Mouse (Mus musculus) CH12.LX (cell line): ENCODE results near the gene Usp36. TPM values are rescaled to one million over a fixed set of nuclear protein-coding genes. Genes with fewer than 3 reads are reported as not detected.

Experiments
- DNase-seq: peaks from one replicate; pipeline ENCODE4 v3.0.0-alpha.2; 2013; ENCODE audit errors: extremely low read depth
- H3K27ac ChIP-seq: 2 replicates; pipeline ENCODE4 v1.5.1; 2012; ENCODE audit warnings: low read depth, mild to moderate bottlenecking, control low read depth, moderate library complexity; ENCODE audit not compliant: insufficient read depth
- H3K27me3 ChIP-seq: replicated peaks from 2 replicates; pipeline ENCODE3; 2012; ENCODE audit warnings: inconsistent platforms
- H3K36me3 ChIP-seq, 2 experiments: replicated peaks in 1 of 2; 2 replicates each; pipeline versions ENCODE3 to v1.6.1; 2012; ENCODE audit warnings: inconsistent platforms in 1 of 2, low read length in 1 of 2, mild to moderate bottlenecking in 1 of 2, mixed read lengths in 1 of 2, moderate library complexity in 1 of 2; ENCODE audit not compliant: control insufficient read depth in 1 of 2, insufficient read depth in 1 of 2
- H3K4me1 ChIP-seq, 2 experiments: 2 replicates each; pipeline ENCODE4 v1.6.1; 2012; ENCODE audit warnings: inconsistent platforms in 1 of 2, moderate library complexity in 1 of 2; ENCODE audit not compliant: insufficient read depth in 2 of 2, control insufficient read depth in 1 of 2
- H3K4me2 ChIP-seq: 2 replicates; pipeline ENCODE4 v1.6.1; 2012; ENCODE audit warnings: low read depth, mild to moderate bottlenecking, control low read depth; ENCODE audit not compliant: poor library complexity, insufficient read depth, severe bottlenecking
- H3K4me3 ChIP-seq, 3 experiments: fragments of 150-350 bp in 1 of 3; sonication (generic) in 1 of 3; replicated peaks in 1 of 3; 2 replicates each; pipeline versions ENCODE3 to v1.5.1; 2011 to 2012; ENCODE audit warnings: low read depth in 2 of 3, low read length in 2 of 3, mild to moderate bottlenecking in 2 of 3, moderate library complexity in 2 of 3, control low read depth in 1 of 3, improper control_type of control experiment in 1 of 3, inconsistent platforms in 1 of 3, mixed read lengths in 1 of 3; ENCODE audit not compliant: poor library complexity in 1 of 3
- H3K79me2 ChIP-seq: replicated peaks from 2 replicates; pipeline ENCODE4 v1.6.1; 2012; ENCODE audit warnings: mild to moderate bottlenecking, moderate library complexity; ENCODE audit not compliant: control insufficient read depth, poor library complexity, insufficient read depth, severe bottlenecking; ENCODE audit errors: extremely low read depth
- H3K9ac ChIP-seq: 2 replicates; pipeline ENCODE4 v1.6.1; 2012; ENCODE audit warnings: low read depth, mild to moderate bottlenecking, control low read depth, moderate library complexity; ENCODE audit not compliant: insufficient read depth
- H3K9me3 ChIP-seq: replicated peaks from 2 replicates; pipeline ENCODE3; 2012; ENCODE audit warnings: low read length, inconsistent platforms, mixed read lengths
- CHD1 ChIP-seq: IDR thresholded peaks from 2 replicates; pipeline ENCODE4 v1.6.1; 2012; ENCODE audit warnings: low read depth, low read length, improper control_type of control experiment, inconsistent platforms
- CTCF ChIP-seq, 2 experiments: IDR thresholded peaks in 1 of 2; conservative IDR thresholded peaks in 1 of 2; 2 replicates each; pipeline ENCODE4 v1.5.1; 2011 to 2012; ENCODE audit warnings: low read depth in 2 of 2, low read length in 2 of 2, improper control_type of control experiment in 1 of 2, inconsistent platforms in 1 of 2, mild to moderate bottlenecking in 1 of 2, moderate library complexity in 1 of 2
- E2F4 ChIP-seq: IDR thresholded peaks from 2 replicates; pipeline ENCODE4 v1.6.1; 2011; ENCODE audit warnings: low read depth, low read length, improper control_type of control experiment; ENCODE audit not compliant: insufficient replicate concordance
- EP300 ChIP-seq: IDR thresholded peaks from 2 replicates; pipeline ENCODE4 v1.6.1; 2011; ENCODE audit warnings: low read length, improper control_type of control experiment
- ETS1 ChIP-seq: conservative IDR thresholded peaks from 2 replicates; pipeline ENCODE4 v1.6.1; 2012; ENCODE audit warnings: low read depth, mild to moderate bottlenecking, inconsistent platforms, low read length, improper control_type of control experiment, moderate library complexity
- GABPA ChIP-seq: IDR thresholded peaks from 2 replicates; pipeline ENCODE4 v1.6.1; 2012; ENCODE audit warnings: low read depth, low read length, improper control_type of control experiment, inconsistent platforms; ENCODE audit not compliant: insufficient replicate concordance
- IRF4 ChIP-seq: IDR thresholded peaks from 2 replicates; pipeline ENCODE4 v1.6.1; 2014; ENCODE audit warnings: low read depth, mild to moderate bottlenecking, inconsistent platforms, low read length, improper control_type of control experiment
- JUND ChIP-seq: conservative IDR thresholded peaks from 2 replicates; pipeline ENCODE4 v1.6.1; 2011; ENCODE audit warnings: low read depth, low read length, improper control_type of control experiment
- KAT2A ChIP-seq: IDR thresholded peaks from 2 replicates; pipeline ENCODE4 v1.6.1; 2012; ENCODE audit warnings: low read length, improper control_type of control experiment, inconsistent platforms; ENCODE audit not compliant: insufficient replicate concordance
- MAX ChIP-seq: IDR thresholded peaks from 2 replicates; pipeline ENCODE4 v1.6.1; 2011; ENCODE audit warnings: low read length, improper control_type of control experiment
- MEF2A ChIP-seq: IDR thresholded peaks from 2 replicates; pipeline ENCODE4 v1.6.1; 2014; ENCODE audit warnings: low read depth, mild to moderate bottlenecking, inconsistent platforms, low read length, improper control_type of control experiment, borderline replicate concordance
- MXI1 ChIP-seq: IDR thresholded peaks from 2 replicates; pipeline ENCODE4 v1.6.1; 2011; ENCODE audit warnings: mild to moderate bottlenecking, low read depth, low read length, improper control_type of control experiment
- NELFE ChIP-seq: IDR thresholded peaks from 2 replicates; pipeline ENCODE4 v1.6.1; 2011; ENCODE audit warnings: low read depth, low read length, improper control_type of control experiment
- PAX5 ChIP-seq: IDR thresholded peaks from 2 replicates; pipeline ENCODE4 v1.6.1; 2012; ENCODE audit warnings: low read length, inconsistent platforms, mixed read lengths
- POLR2A ChIP-seq: IDR thresholded peaks from 2 replicates; pipeline ENCODE4 v1.6.1; 2011; ENCODE audit warnings: low read depth, mild to moderate bottlenecking, improper control_type of control experiment, low read length
- POLR2AphosphoS2 ChIP-seq: IDR thresholded peaks from 2 replicates; pipeline ENCODE4 v1.6.1; 2011; ENCODE audit warnings: low read depth, low read length, improper control_type of control experiment
- RAD21 ChIP-seq: IDR thresholded peaks from 2 replicates; pipeline ENCODE4 v1.6.1; 2011; ENCODE audit warnings: low read depth, mild to moderate bottlenecking, low read length, improper control_type of control experiment, moderate library complexity
- SIN3A ChIP-seq: IDR thresholded peaks from 2 replicates; pipeline ENCODE4 v1.6.1; 2012; ENCODE audit warnings: low read length, improper control_type of control experiment, inconsistent platforms
- SMC3 ChIP-seq: IDR thresholded peaks from 2 replicates; pipeline ENCODE4 v1.6.1; 2011; ENCODE audit warnings: low read depth, low read length, improper control_type of control experiment
- TBP ChIP-seq: conservative IDR thresholded peaks from 2 replicates; pipeline ENCODE4 v1.6.1; 2011; ENCODE audit warnings: low read depth, low read length, improper control_type of control experiment
- UBTF ChIP-seq: IDR thresholded peaks from 2 replicates; pipeline ENCODE4 v1.6.1; 2012; ENCODE audit warnings: low read depth, mild to moderate bottlenecking, inconsistent platforms, low read length, improper control_type of control experiment, moderate library complexity
- USF1 ChIP-seq: IDR thresholded peaks from 2 replicates; pipeline ENCODE4 v1.6.1; 2014; ENCODE audit warnings: low read depth, mild to moderate bottlenecking, inconsistent platforms, low read length, improper control_type of control experiment
- ZC3H11A ChIP-seq: IDR thresholded peaks from 2 replicates; pipeline ENCODE4 v1.6.1; 2012; ENCODE audit warnings: low read depth, mild to moderate bottlenecking, inconsistent platforms, low read length, improper control_type of control experiment
- ZMIZ1 ChIP-seq: IDR thresholded peaks from 2 replicates; pipeline ENCODE4 v1.6.1; 2012; ENCODE audit warnings: low read depth, mild to moderate bottlenecking, inconsistent platforms, low read length, improper control_type of control experiment
- ZNF384 ChIP-seq: IDR thresholded peaks from 2 replicates; pipeline ENCODE4 v1.6.1; 2012; ENCODE audit warnings: low read depth, low read length, improper control_type of control experiment, inconsistent platforms
- dilution Hi-C: fragments of 300-500 bp; cut with MboI; formaldehyde crosslinking; loops from 2 replicates; pipeline ENCODE4 v1.14.3; 2020; ENCODE audit warnings: low sequenced_read_pairs; ENCODE audit not compliant: extremely low pct_unique_long_range_greater_than_20kb, extremely low pct_ligation_motif_present
- in situ Hi-C: fragments of 300-500 bp; cut with MboI; formaldehyde crosslinking; loops from 3 replicates; pipeline ENCODE4 v1.14.3; 2019; ENCODE audit warnings: low sequenced_read_pairs, low pct_ligation_motif_present, low pct_unique_long_range_greater_than_20kb, mixed read lengths
- polyA plus RNA-seq: library from polyadenylated mRNA; unstranded; fragments of >175 nt; gene quantifications from 2 replicates; pipeline ENCODE4 v1.2.1, GENCODE M21; 2012; ENCODE audit warnings: low read depth; ENCODE audit not compliant: insufficient read length
- total RNA-seq, 2 experiments: library from RNA; depleted of rRNA; stranded (reverse); fragments of 300-350 nt in 1 of 2; fragments of >200 nt in 1 of 2; gene quantifications; 2 replicates each; pipeline ENCODE4 v1.2.3; 2012 to 2014

Usp36 gene
- total and polyA plus RNA-seq, 3 experiments = 10.7 to 42.6 (median 19.5) TPM

DNA sequence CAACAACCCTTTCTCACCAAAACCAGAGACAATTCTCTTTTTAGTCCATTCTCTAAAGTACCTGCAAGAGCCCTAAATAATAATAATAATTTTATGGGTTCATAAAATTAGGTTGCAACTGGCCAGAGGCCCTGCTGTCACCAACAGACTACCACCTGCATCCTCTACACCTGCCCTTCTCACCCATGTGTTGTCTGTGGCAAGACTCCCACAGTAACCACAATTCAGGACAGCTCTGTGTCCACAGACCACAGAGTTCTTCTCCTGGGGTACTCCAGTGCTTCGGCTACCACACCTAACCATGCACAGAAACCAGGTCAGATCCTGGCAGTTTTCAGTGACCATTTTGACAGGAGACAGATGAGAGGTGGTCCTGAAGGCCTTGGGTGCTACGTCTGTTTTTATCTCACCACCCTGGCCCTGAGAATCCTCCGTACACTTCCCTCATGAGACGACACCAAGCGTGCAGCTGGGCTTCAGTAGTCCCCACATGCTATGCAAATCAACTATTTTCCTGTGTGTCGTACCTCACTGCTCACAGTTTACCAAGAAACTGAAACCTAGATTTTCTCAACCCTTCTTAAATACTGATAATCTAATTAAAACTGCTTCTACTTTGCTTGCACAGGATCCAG, 46.3 kb downstream of the Usp36 start (continued):
- TF ChIP-seq GABPA (no peak), NELFE (no peak), POLR2AphosphoS2 (no peak), ZNF384 (no peak), PAX5 (no peak), CTCF (conservative IDR thresholded peaks at IDR 0.05 in 1 of 2, IDR thresholded peaks at IDR 0.05 in 1 of 2; ENCODE audit: low read depth in 2 of 2, low read length in 2 of 2) (no peak), RAD21 (no peak), EP300 (peak; percentile 79), USF1 (no peak), UBTF (no peak), IRF4 (peak; percentile 52), ZC3H11A (no peak), E2F4 (no peak), MXI1 (peak; percentile 89), KAT2A (no peak), SIN3A (peak; percentile 79)

DNA sequence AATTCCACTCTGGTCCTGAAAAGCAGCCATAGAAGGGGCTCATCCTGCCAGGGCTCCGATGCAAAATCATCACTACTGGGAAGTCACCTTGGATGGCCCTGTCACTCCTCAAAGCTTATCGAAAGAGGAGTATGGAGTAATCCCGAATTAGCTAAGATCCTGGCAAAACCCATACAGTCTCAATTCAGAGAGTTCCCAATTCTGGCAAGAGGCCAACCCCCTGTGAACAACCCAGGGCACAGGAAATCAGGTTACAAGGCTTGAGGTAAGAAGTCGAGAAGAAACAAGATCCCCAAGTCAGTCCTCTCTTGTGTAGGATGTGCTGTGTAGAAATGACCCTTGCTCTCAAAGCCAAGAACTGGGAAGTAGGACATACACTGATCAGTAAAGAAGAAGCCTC, 47.5 kb downstream of the Usp36 start:
- no peaks in the 10 kb centered on the region for H3K9me3 ChIP-seq
- peaks cover 34 to 90% of the 10 kb centered on the region in 2 experiments for H3K4me1 ChIP-seq
- no peak overlapping the region for H3K4me2 ChIP-seq
- H3K9ac ChIP-seq = no peak overlapping the region
- dilution Hi-C loops (no loop called here), in situ Hi-C loops (no loop called here)
- peaks cover 39% of the 10 kb centered on the region for H3K79me2 ChIP-seq
- H3K27ac ChIP-seq = no peak overlapping the region
- H3K4me3 ChIP-seq = no peak overlapping the region
- TF ChIP-seq CHD1 = no peak
- no peak for TF ChIP-seq ETS1
- no peak for TF ChIP-seq ZMIZ1
- TF ChIP-seq MXI1 = no peak
- TF ChIP-seq IRF4 = no peak
- TF ChIP-seq EP300 = no peak
- no peak for TF ChIP-seq JUND
- TF ChIP-seq MAX = no peak
- TF ChIP-seq POLR2A = no peak
- TF ChIP-seq TBP = no peak
- no peak for TF ChIP-seq MEF2A
- TF ChIP-seq SMC3 = no peak
- TF ChIP-seq RAD21 = no peak
- H3K27me3 ChIP-seq = no peaks in the 10 kb centered on the region
- DNase-seq = no peak
- H3K36me3 ChIP-seq = peaks cover 0 to 4% of the 10 kb centered on the region in 2 experiments
